Mouse (Mus musculus): ENCODE measurements at regions not wholly inside any gene's neighbourhood (a gene's known extent, or its start where the extent isn't known, plus 50 kb on each side); places are given as distances from the start of the nearest gene placed in this dataset.

DNA sequence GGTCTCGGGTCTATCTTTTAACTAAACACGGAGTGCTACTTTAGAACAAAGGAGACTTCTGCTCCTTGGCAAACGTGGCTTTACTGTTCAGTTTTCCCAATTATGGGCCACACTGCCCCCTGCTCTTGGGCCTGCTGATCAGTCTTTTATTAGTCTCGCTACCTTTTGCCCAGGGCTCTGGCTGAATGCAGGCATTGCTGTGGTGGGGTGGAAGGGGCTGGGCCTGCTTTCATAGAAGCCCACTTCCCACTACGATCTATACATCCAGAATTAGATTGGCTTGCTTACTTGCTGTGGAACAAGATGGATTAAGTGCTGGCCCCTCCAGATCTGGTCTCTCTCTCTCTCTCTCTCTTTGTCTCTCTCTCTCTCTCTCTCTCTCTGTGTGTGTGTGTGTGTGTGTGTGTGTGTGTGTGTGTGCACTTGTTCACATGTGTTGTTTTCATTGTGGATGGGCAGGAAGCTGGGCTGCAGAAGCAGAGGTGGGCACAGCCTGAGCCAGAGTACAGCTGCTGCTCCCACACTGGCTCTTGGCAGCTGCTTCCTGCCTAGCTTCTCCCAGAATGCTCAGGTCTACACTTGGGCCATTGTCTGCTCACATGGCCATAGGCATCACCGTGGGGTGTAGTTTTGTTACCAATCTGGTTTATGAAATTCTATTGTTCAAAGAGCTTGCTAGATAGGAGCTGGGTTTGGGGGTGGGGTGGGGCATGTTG, 241.8 kb upstream of the Gm10131 start:
- Histone ChIP-seq H3K36me3 (ENCODE audit: control insufficient read depth, insufficient read depth, low read length) (no peaks in the 10 kb centered on the region), H3K9ac (ENCODE audit: low read depth, low read length) (no peak overlapping the region), H3K4me3 (ENCODE audit: insufficient read depth, low read depth, low read length) (no peak overlapping the region), H3K27ac (replicated peaks; ENCODE audit: insufficient read depth, low read depth, low read length) (no peak overlapping the region), H3K79me2 (ENCODE audit: control insufficient read depth, insufficient read depth, low read length) (no peaks in the 10 kb centered on the region), H3K4me1 (ENCODE audit: control insufficient read depth, insufficient read depth, low read length) (no peaks in the 10 kb centered on the region), H3K27me3 (ENCODE audit: control insufficient read depth, insufficient read depth, low read length) (no peaks in the 10 kb centered on the region)
- no peak for DNase-seq (ENCODE audit: extremely low read depth, low read depth, low spot score)
- no peak for TF ChIP-seq POLR2A (IDR thresholded peaks at IDR 0.05; ENCODE audit: extremely low read depth, insufficient read depth, low read length)
- TF ChIP-seq CTCF (IDR thresholded peaks at IDR 0.05; ENCODE audit: low read depth, low read length), result no peak
- 82% methylated on average over 6 of the region's 6 CpGs for WGBS

DNA sequence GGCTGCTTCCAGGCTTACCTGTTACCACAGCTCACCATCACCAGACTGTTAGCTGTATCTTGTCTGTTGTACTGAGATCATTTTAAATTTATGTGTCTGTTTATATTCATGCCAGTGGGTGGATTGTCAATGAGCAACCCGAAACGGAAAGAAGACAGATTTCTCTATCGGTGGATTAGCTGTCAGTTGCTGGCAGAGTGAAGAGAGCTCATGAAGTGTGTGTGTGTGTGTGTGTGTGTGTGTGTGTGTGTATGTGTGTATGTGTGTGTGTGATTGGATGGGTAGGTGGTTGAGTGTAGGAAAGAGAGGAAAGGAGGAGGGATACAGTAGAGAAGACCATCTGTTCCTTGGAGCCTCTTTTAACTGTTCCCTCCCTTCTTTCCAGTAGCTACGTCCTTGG, 223.3 kb upstream of the Gm10131 start:
- WGBS, result 89% methylated on average over 4 of the region's 4 CpGs

DNA sequence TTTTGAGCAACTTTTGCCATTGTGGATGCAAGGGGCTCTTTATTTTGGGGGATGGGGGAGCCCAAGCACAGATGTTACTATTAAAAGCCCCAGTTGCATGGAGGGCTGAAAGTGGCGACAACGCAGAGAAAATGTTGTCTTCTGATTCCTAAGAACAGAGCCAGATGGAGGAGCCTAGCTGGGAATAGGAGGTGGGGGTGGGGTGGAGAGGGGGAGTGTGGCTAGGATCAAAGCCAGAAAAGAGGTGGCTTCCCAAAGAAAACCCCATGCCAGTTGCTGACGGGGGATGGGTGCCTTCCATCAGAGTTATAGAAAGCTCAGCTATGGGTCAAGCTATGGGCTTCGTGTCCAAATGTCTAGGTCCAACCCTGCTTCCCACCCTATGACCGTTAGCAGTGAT, 220.1 kb upstream of the Gm10131 start:
- no peak for TF ChIP-seq CTCF (IDR thresholded peaks at IDR 0.05; ENCODE audit: low read depth, low read length)
- TF ChIP-seq POLR2A (IDR thresholded peaks at IDR 0.05; ENCODE audit: extremely low read depth, insufficient read depth, low read length), result no peak
- Histone ChIP-seq H3K9ac (ENCODE audit: low read depth, low read length) (no peak overlapping the region), H3K4me1 (ENCODE audit: control insufficient read depth, insufficient read depth, low read length) (no peaks in the 10 kb centered on the region), H3K79me2 (ENCODE audit: control insufficient read depth, insufficient read depth, low read length) (no peaks in the 10 kb centered on the region), H3K4me3 (ENCODE audit: insufficient read depth, low read depth, low read length) (no peak overlapping the region), H3K27ac (replicated peaks; ENCODE audit: insufficient read depth, low read depth, low read length) (no peak overlapping the region), H3K27me3 (ENCODE audit: control insufficient read depth, insufficient read depth, low read length) (no peaks in the 10 kb centered on the region), H3K36me3 (ENCODE audit: control insufficient read depth, insufficient read depth, low read length) (no peaks in the 10 kb centered on the region)
- DNase-seq (ENCODE audit: extremely low read depth, low read depth, low spot score), result no peak
- 75% methylated on average over 5 of the region's 5 CpGs for WGBS

More for the DNA sequence above, 223.3 kb upstream of the Gm10131 start:
- TF ChIP-seq POLR2A (IDR thresholded peaks at IDR 0.05; ENCODE audit: extremely low read depth, insufficient read depth, low read length) (no peak), CTCF (IDR thresholded peaks at IDR 0.05; ENCODE audit: low read depth, low read length) (no peak)
- Histone ChIP-seq H3K36me3 (ENCODE audit: control insufficient read depth, insufficient read depth, low read length) (no peaks in the 10 kb centered on the region), H3K9ac (ENCODE audit: low read depth, low read length) (no peak overlapping the region), H3K79me2 (ENCODE audit: control insufficient read depth, insufficient read depth, low read length) (no peaks in the 10 kb centered on the region), H3K27ac (replicated peaks; ENCODE audit: insufficient read depth, low read depth, low read length) (no peak overlapping the region), H3K27me3 (ENCODE audit: control insufficient read depth, insufficient read depth, low read length) (no peaks in the 10 kb centered on the region), H3K4me3 (ENCODE audit: insufficient read depth, low read depth, low read length) (no peak overlapping the region), H3K4me1 (ENCODE audit: control insufficient read depth, insufficient read depth, low read length) (no peaks in the 10 kb centered on the region)
- no peak for DNase-seq (ENCODE audit: extremely low read depth, low read depth, low spot score)

DNA sequence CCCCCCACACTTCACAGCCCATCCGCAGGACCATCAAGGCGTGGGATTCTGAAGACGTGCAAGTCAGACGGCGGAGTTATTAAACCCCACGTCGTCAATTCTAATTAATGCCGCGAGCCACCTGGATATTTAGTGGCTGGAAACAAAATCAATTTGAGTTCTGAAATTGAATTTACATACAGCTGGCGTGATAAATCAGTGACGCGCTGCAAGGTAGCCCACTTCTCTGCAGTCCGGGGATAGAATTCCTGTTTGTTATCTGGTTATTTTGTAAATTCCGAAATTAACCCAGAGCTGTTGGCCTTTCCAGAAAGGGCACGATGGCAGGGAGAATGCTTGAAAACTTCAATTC, 215.1 kb upstream of the Gm10131 start:
- H3K27me3 ChIP-seq (ENCODE audit: control insufficient read depth, insufficient read depth, low read length), result peaks cover 2% of the 10 kb centered on the region; the same call in 1 of the 2 replicates
- no peak for DNase-seq (ENCODE audit: extremely low read depth, low read depth, low spot score)
- WGBS, result 22% methylated on average over 15 of the region's 15 CpGs
- H3K4me3 ChIP-seq (ENCODE audit: insufficient read depth, low read depth, low read length), result no peak overlapping the region
- no peaks in the 10 kb centered on the region for H3K4me1 ChIP-seq (ENCODE audit: control insufficient read depth, insufficient read depth, low read length)
- H3K79me2 ChIP-seq (ENCODE audit: control insufficient read depth, insufficient read depth, low read length), result no peaks in the 10 kb centered on the region
- no peak overlapping the region for H3K9ac ChIP-seq (ENCODE audit: low read depth, low read length)
- TF ChIP-seq POLR2A (IDR thresholded peaks at IDR 0.05; ENCODE audit: extremely low read depth, insufficient read depth, low read length) (no peak), CTCF (IDR thresholded peaks at IDR 0.05; ENCODE audit: low read depth, low read length) (no peak)
- no peak overlapping the region for H3K27ac ChIP-seq (replicated peaks; ENCODE audit: insufficient read depth, low read depth, low read length)
- H3K36me3 ChIP-seq (ENCODE audit: control insufficient read depth, insufficient read depth, low read length), result no peaks in the 10 kb centered on the region

DNA sequence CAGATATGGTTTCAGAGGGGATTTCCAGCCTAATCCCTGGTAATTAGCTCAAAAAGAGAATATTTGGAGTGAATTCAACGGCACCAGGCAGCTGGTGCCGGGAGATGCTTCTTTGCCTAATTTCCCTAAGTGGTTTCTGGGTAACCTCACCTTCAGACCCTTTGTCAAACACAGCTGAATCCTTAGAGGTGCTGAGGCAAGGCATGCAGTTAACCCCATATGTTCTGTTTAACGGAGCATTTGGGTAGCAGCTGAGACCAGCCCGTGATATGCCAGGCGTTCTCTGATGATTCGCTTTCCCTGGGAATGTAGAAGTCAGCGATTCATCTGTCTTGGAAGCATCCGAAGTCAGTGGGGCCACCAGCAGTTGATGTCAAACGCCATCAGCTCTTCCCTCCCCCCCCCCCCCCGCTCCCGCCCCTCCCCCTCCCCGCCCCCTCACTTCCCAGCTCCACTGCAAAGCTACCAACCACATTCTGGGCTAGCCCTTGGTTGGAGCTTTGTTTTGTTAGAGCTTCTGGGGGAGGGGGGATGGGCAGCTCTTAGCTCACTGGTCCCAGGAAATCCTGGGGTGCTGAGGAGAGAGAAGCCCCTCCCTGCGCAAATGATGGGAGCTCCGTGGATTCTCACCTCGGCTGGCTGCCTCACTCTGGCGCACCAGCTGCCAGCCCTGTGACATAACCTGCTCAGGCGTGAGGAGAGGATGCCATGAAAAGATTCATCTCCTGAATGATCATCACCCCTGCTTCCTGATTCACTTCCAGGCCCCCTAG, 214.5 kb upstream of the Gm10131 start:
- Histone ChIP-seq H3K4me3 (ENCODE audit: insufficient read depth, low read depth, low read length) (no peak overlapping the region), H3K27me3 (ENCODE audit: control insufficient read depth, insufficient read depth, low read length) (peaks cover 2% of the 10 kb centered on the region; the same call in 1 of the 2 replicates), H3K27ac (replicated peaks; ENCODE audit: insufficient read depth, low read depth, low read length) (no peak overlapping the region), H3K79me2 (ENCODE audit: control insufficient read depth, insufficient read depth, low read length) (no peaks in the 10 kb centered on the region), H3K36me3 (ENCODE audit: control insufficient read depth, insufficient read depth, low read length) (no peaks in the 10 kb centered on the region), H3K9ac (ENCODE audit: low read depth, low read length) (no peak overlapping the region), H3K4me1 (ENCODE audit: control insufficient read depth, insufficient read depth, low read length) (no peaks in the 10 kb centered on the region)
- DNase-seq (ENCODE audit: extremely low read depth, low read depth, low spot score), result no peak
- TF ChIP-seq CTCF (IDR thresholded peaks at IDR 0.05; ENCODE audit: low read depth, low read length), result no peak
- 10% methylated on average over 14 of the region's 17 CpGs for WGBS

DNA sequence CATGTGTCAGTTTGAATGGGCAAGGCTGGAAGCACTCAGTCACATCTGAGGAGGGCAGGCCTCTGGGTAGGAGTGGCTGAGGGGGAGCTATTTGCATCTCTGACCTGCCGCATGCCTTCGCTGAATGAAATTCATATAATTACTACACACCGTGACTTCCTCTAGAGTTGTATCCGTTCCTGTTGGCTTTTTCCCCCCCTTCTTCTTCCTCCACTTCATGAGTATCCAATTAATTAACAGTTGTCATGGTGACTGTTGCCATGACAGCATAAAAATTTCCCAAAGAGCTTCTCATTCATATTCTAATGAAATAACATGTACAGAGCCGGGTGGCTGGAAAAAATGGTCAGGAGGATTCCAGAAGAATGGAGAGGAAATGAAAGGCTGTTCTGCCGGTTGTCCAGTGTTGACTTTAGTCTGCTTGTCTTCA, 208.6 kb upstream of the Gm10131 start:
- H3K27me3 ChIP-seq (ENCODE audit: control insufficient read depth, insufficient read depth, low read length), result no peaks in the 10 kb centered on the region
- WGBS, result 83% methylated on average over 6 of the region's 6 CpGs
- no peaks in the 10 kb centered on the region for H3K36me3 ChIP-seq (ENCODE audit: control insufficient read depth, insufficient read depth, low read length)
- H3K9ac ChIP-seq (ENCODE audit: low read depth, low read length), result no peak overlapping the region
- H3K4me3 ChIP-seq (ENCODE audit: insufficient read depth, low read depth, low read length), result no peak overlapping the region
- H3K4me1 ChIP-seq (ENCODE audit: control insufficient read depth, insufficient read depth, low read length), result no peaks in the 10 kb centered on the region
- no peak for DNase-seq (ENCODE audit: extremely low read depth, low read depth, low spot score)
- no peaks in the 10 kb centered on the region for H3K79me2 ChIP-seq (ENCODE audit: control insufficient read depth, insufficient read depth, low read length)
- TF ChIP-seq POLR2A (IDR thresholded peaks at IDR 0.05; ENCODE audit: extremely low read depth, insufficient read depth, low read length) (no peak), CTCF (IDR thresholded peaks at IDR 0.05; ENCODE audit: low read depth, low read length) (no peak)
- no peak overlapping the region for H3K27ac ChIP-seq (replicated peaks; ENCODE audit: insufficient read depth, low read depth, low read length)
